Mouse (Mus musculus) olfactory bulb, adult 2 months (tissue): ENCODE results near the gene Med12.

Experiments used
- CTCF ChIP-seq: fragments of 200-500 bp; IDR thresholded peaks from 2 replicates; pipeline ENCODE4 v1.5.1; 2012; ENCODE audit warnings: low read depth, mild to moderate bottlenecking, low read length, moderate library complexity; ENCODE audit not compliant: insufficient read depth
- POLR2A ChIP-seq: fragments of 200-500 bp; IDR thresholded peaks from 2 replicates; pipeline ENCODE4 v1.6.1; 2012; ENCODE audit warnings: mild to moderate bottlenecking, low read depth, low read length, moderate library complexity; ENCODE audit not compliant: insufficient read depth

- TF ChIP-seq CTCF: no peak; the same call in 1 of the 2 replicates
- no peak for TF ChIP-seq POLR2A
These were observed 60.8 kb downstream of the Med12 start for GRCm38 (mm10) chrX:101334606-101335005.
